Mouse (Mus musculus) kidney, adult 18-20 months (tissue): ENCODE data around the gene Inpp5a.

Experiments used
- DNase-seq: peaks from one replicate; pipeline ENCODE4 v3.0.0; 2021

Inpp5a gene

GRCm38 (mm10) chr7:139447381-139447780 lies 58.5 kb downstream of the Inpp5a start:
- no peak for DNase-seq

GRCm38 (mm10) chr7:139450186-139450998 lies 61.5 kb downstream of the Inpp5a start:
- DNase-seq: no peak

- DNase-seq: no peak
Observed at GRCm38 (mm10) chr7:139451711-139452110, 62.8 kb downstream of the Inpp5a start.

- DNase-seq: no peak
Observed at GRCm38 (mm10) chr7:139452199-139452598, 63.3 kb downstream of the Inpp5a start.

GRCm38 (mm10) chr7:139453198-139453597 lies 64.3 kb downstream of the Inpp5a start:
- no peak for DNase-seq

GRCm38 (mm10) chr7:139454285-139454684 lies 65.4 kb downstream of the Inpp5a start:
- DNase-seq: no peak

- no peak for DNase-seq
Observed at GRCm38 (mm10) chr7:139456759-139457158, 67.8 kb downstream of the Inpp5a start.

GRCm38 (mm10) chr7:139461344-139461743 lies 72.4 kb downstream of the Inpp5a start:
- DNase-seq: no peak

- no peak for DNase-seq
Observed at GRCm38 (mm10) chr7:139462142-139462541, 73.2 kb downstream of the Inpp5a start.

- no peak for DNase-seq
Observed at GRCm38 (mm10) chr7:139465538-139465937, 76.6 kb downstream of the Inpp5a start.

GRCm38 (mm10) chr7:139466484-139467176 lies 77.7 kb downstream of the Inpp5a start:
- DNase-seq: no peak

- DNase-seq: no peak
Observed at GRCm38 (mm10) chr7:139467177-139467895, 78.4 kb downstream of the Inpp5a start.

GRCm38 (mm10) chr7:139467896-139468279 lies 79.0 kb downstream of the Inpp5a start:
- DNase-seq: peak; percentile 42

GRCm38 (mm10) chr7:139468440-139468839 lies 79.5 kb downstream of the Inpp5a start:
- no peak for DNase-seq

GRCm38 (mm10) chr7:139469457-139469856 lies 80.5 kb downstream of the Inpp5a start:
- no peak for DNase-seq

GRCm38 (mm10) chr7:139470481-139470880 lies 81.6 kb downstream of the Inpp5a start:
- DNase-seq: no peak

GRCm38 (mm10) chr7:139472052-139472451 lies 83.1 kb downstream of the Inpp5a start:
- DNase-seq: no peak

- peak; percentile 91 for DNase-seq
Observed at GRCm38 (mm10) chr7:139472865-139473549, 84.1 kb downstream of the Inpp5a start.

- DNase-seq: no peak
Observed at GRCm38 (mm10) chr7:139475896-139476295, 87.0 kb downstream of the Inpp5a start.

- no peak for DNase-seq
Observed at GRCm38 (mm10) chr7:139476700-139477099, 87.8 kb downstream of the Inpp5a start.

- DNase-seq: no peak
Observed at GRCm38 (mm10) chr7:139477748-139478147, 88.8 kb downstream of the Inpp5a start.

- DNase-seq: no peak
Observed at GRCm38 (mm10) chr7:139479077-139479476, 90.2 kb downstream of the Inpp5a start.

GRCm38 (mm10) chr7:139479626-139480025 lies 90.7 kb downstream of the Inpp5a start:
- DNase-seq: no peak
